Mouse (Mus musculus) left cerebral cortex, postnatal 25 days (tissue): Measurements from ENCODE around the gene Cep57l1. TPM values are rescaled to one million over a fixed set of nuclear protein-coding genes. Genes with fewer than 3 reads are reported as not detected.
A peak's percentile ranks its signal among the peaks of the same experiment; 100 is the strongest.
"Not testable (repeated sequence)": the region's sequence is repeated elsewhere in the genome, so short reads cannot be mapped to it uniquely, and the experiment has no call there.

Experiments used
- DNase-seq, 2 experiments: peaks; one replicate each; pipeline ENCODE4 v3.0.0; 2022; ENCODE audit warnings: low spot score in 2 of 2, mixed read lengths in 1 of 2
- intact Hi-C: fragments of 180-260 bp; cut with DNase I; formaldehyde crosslinking; loops from one replicate; pipeline ENCODE4 v1.15.1; 2025
- total RNA-seq, 2 experiments: library from RNA; stranded (reverse); gene quantifications; 2 replicates each; pipeline ENCODE4 v1.2.3; 2021

Gene Cep57l1
- total RNA-seq, 2 experiments from 2014 or later, result 6.8 to 8.3 TPM

- intact Hi-C loops, result loop anchor here (10.0 kb wide), 1 partner anchor 304 kb away; the partner anchor contains the start of gene Cd164
- not testable (repeated sequence) for DNase-seq
These were observed 9.0 kb upstream of the Cep57l1 start for GRCm38 (mm10) chr10:41818733-41819070.

GRCm38 (mm10) chr10:41818036-41818732, 8.5 kb upstream of the Cep57l1 start:
- DNase-seq, result no peak
- intact Hi-C loops, result loop anchor here (10.0 kb wide), 1 partner anchor 303 kb away; the partner anchor contains the start of gene Cd164

- DNase-seq, result no peak
- intact Hi-C loops, result loop anchor here (10.0 kb wide), 1 partner anchor 302 kb away; the partner anchor contains the start of gene Cd164
These were observed 6.8 kb upstream of the Cep57l1 start for GRCm38 (mm10) chr10:41816516-41816915.

- intact Hi-C loops, result loop anchor here (5.0 to 10.0 kb wide), 2 partner anchors 300 to 463 kb away; partner anchors contain the start of genes Cd164 and Foxo3
- DNase-seq, result no peak
These were observed 4.7 kb upstream of the Cep57l1 start for GRCm38 (mm10) chr10:41814305-41814853.

- intact Hi-C loops, result loop anchor here (5.0 to 10.0 kb wide), 2 partner anchors 298 to 465 kb away; partner anchors contain the start of genes Cd164 and Foxo3
- no peak for DNase-seq
These were observed 2.9 kb upstream of the Cep57l1 start for GRCm38 (mm10) chr10:41812566-41812965.

- intact Hi-C loops, result loop anchor here (2.0 to 10.0 kb wide), 3 partner anchors 120 to 466 kb away; partner anchors contain the start of genes Cd164 and Foxo3
- peak in 1 of 2 experiments; percentile 20 for DNase-seq
These were observed 1.1 kb upstream of the Cep57l1 start for GRCm38 (mm10) chr10:41810564-41811455.

- peak in 1 of 2 experiments; percentile 96 for DNase-seq
- intact Hi-C loops, result no loop called here
These were observed 446 bp downstream of the Cep57l1 start for GRCm38 (mm10) chr10:41809080-41809770.

- intact Hi-C loops, result no loop called here
- DNase-seq, result no peak
These were observed 3.8 kb downstream of the Cep57l1 start for GRCm38 (mm10) chr10:41805729-41806355.

GRCm38 (mm10) chr10:41804711-41805110, 5.0 kb downstream of the Cep57l1 start:
- intact Hi-C loops, result no loop called here
- no peak for DNase-seq

- no peak for DNase-seq
- intact Hi-C loops, result no loop called here
These were observed 6.2 kb downstream of the Cep57l1 start for GRCm38 (mm10) chr10:41803467-41803866.

GRCm38 (mm10) chr10:41797253-41797652, 12.4 kb downstream of the Cep57l1 start:
- DNase-seq, result no peak
- intact Hi-C loops, result no loop called here

GRCm38 (mm10) chr10:41792375-41792774, 17.3 kb downstream of the Cep57l1 start:
- intact Hi-C loops, result no loop called here
- DNase-seq, result no peak

GRCm38 (mm10) chr10:41767254-41767653, 42.4 kb downstream of the Cep57l1 start:
- intact Hi-C loops, result no loop called here

GRCm38 (mm10) chr10:41766280-41766679, 43.4 kb downstream of the Cep57l1 start:
- peak in 1 of 2 experiments; percentile 8 for DNase-seq
- intact Hi-C loops, result no loop called here

More at GRCm38 (mm10) chr10:41767254-41767653, 42.4 kb downstream of the Cep57l1 start:
- no peak for DNase-seq

GRCm38 (mm10) chr10:41765586-41765985, 44.1 kb downstream of the Cep57l1 start:
- no peak for DNase-seq
- intact Hi-C loops, result no loop called here

GRCm38 (mm10) chr10:41763741-41764385, 45.8 kb downstream of the Cep57l1 start:
- intact Hi-C loops, result no loop called here
- no peak for DNase-seq

- intact Hi-C loops, result no loop called here
- DNase-seq, result no peak
These were observed 48.8 kb downstream of the Cep57l1 start for GRCm38 (mm10) chr10:41760866-41761265.

- DNase-seq, result no peak
- intact Hi-C loops, result no loop called here
These were observed 51.6 kb downstream of the Cep57l1 start for GRCm38 (mm10) chr10:41758041-41758440.
